Mouse (Mus musculus): ENCODE data around the gene Atad3a. TPM values are rescaled to one million over a fixed set of nuclear protein-coding genes. Genes with fewer than 3 reads are reported as not detected.

Gene Atad3a
- total and polyA plus RNA-seq, 3 experiments, result 220 to 232 TPM; not detected in 1

DNA sequence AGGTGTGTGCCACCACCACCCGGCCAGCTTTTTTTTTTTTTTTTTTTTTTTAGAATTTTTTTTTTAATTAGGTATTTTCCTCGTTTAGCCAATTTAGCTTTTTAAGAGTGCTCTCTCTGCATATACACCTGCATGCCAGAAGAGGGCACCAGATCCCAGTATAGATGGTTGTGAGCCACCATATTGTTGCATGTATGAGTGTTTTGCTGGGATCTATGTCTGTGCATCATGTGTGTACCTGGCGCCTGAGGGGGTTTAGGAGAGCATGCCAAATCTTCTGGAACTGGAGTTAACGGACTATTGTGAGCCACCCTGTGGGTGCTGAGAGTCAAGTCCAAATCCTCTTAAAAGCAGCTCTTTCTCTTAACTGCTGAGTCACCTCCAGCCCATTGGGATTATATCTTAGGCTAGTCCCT is 39.2 kb downstream of the Atad3a start (continued):
- TF ChIP-seq CTCF (IDR thresholded peaks at IDR 0.05 in 2 of 3, conservative IDR thresholded peaks at IDR 0.05 in 1 of 3; ENCODE audit: control insufficient read depth in 1 of 3, insufficient read depth in 1 of 3, low read depth in 2 of 3, low read length in 3 of 3, poor library complexity in 1 of 3, severe bottlenecking in 1 of 3) (peak; percentile 37 to 58 (median 56)), ELF1 (IDR thresholded peaks at IDR 0.05; ENCODE audit: low read depth, low read length) (no peak), GATA1 (IDR thresholded peaks at IDR 0.05; ENCODE audit: low read depth, low read length) (no peak)

DNA sequence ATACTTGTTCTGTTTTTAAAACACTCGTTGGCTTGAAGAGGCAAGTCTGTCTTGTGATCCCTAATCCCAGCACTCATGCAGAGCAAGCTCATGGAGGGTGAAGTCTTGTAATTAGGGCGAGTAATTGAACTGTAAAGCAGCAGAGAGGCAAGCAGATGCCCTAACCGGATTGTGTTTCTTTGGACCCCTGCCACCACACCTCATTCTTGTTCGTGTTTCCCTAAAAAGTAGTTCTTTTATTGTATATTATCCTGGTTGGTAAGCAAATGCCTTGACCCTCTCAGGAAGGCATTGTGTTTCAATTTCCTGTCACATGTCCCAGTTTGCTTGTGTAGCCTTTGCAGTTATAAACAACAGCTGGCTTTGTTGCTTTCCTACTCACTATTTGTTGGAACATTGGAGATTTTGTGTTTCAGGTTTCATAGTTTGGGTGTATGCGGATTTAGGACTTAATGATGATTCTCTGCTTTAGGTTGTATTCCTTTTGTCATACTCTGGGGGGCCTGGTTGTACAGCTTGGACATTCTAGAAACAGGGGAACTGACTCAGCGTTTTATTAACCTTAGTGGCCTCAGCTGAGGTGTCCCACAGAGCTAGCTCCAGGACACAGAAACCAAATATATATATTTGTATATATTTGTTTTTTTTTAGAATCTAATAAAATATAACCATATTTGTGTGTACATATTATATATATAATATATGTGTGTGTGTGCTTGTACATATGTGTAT is 50.2 kb downstream of the Atad3a start:
- H3K4me3 ChIP-seq (ENCODE audit: control insufficient read depth in 1 of 2, insufficient read depth in 1 of 2, low read depth in 2 of 2, low read length in 2 of 2), result no peak overlapping the region
- H3K9me3 ChIP-seq (replicated peaks; ENCODE audit: insufficient read depth, low read length), result no peaks in the 10 kb centered on the region
- no peak overlapping the region; the same call in 1 of the 2 replicates for H3K9ac ChIP-seq (ENCODE audit: control insufficient read depth, low read depth, low read length, poor library complexity, severe bottlenecking)
- H3K27ac ChIP-seq (ENCODE audit: control insufficient read depth, low read depth, low read length), result no peak overlapping the region
- H3K36me3 ChIP-seq (ENCODE audit: control insufficient read depth in 1 of 2, insufficient read depth in 2 of 2, low read length in 2 of 2), result peaks cover 33 to 34% of the 10 kb centered on the region in 2 experiments
- TF ChIP-seq ZKSCAN1 (IDR thresholded peaks at IDR 0.05; ENCODE audit: low read depth, low read length), result no peak
- no peak for TF ChIP-seq CHD1 (IDR thresholded peaks at IDR 0.05; ENCODE audit: low read depth, low read length)
- TF ChIP-seq TCF12 (IDR thresholded peaks at IDR 0.05; ENCODE audit: low read depth, low read length), result no peak
- TF ChIP-seq UBTF (IDR thresholded peaks at IDR 0.05; ENCODE audit: borderline replicate concordance, insufficient read depth, low read depth, low read length), result no peak
- no peak for TF ChIP-seq ETS1 (IDR thresholded peaks at IDR 0.05; ENCODE audit: low read depth, low read length)
- TF ChIP-seq SIN3A (IDR thresholded peaks at IDR 0.05; ENCODE audit: low read length), result no peak
- TF ChIP-seq TAL1 (IDR thresholded peaks at IDR 0.05; ENCODE audit: low read length), result no peak
- no peak for TF ChIP-seq SMC3 (IDR thresholded peaks at IDR 0.05; ENCODE audit: low read depth, low read length)
- no peak for TF ChIP-seq JUND (IDR thresholded peaks at IDR 0.05; ENCODE audit: low read depth, low read length)
- no peak for TF ChIP-seq MEF2A (IDR thresholded peaks at IDR 0.05; ENCODE audit: extremely low read depth, insufficient replicate concordance, low read depth, low read length, poor library complexity, severe bottlenecking)
- TF ChIP-seq NRF1 (IDR thresholded peaks at IDR 0.05; ENCODE audit: insufficient read depth, low read depth, low read length, poor library complexity, severe bottlenecking), result no peak
- no peak for TF ChIP-seq RCOR1 (IDR thresholded peaks at IDR 0.05; ENCODE audit: low read depth, low read length)
- TF ChIP-seq GATA1 (IDR thresholded peaks at IDR 0.05; ENCODE audit: low read depth, low read length), result no peak
- TF ChIP-seq USF1 (IDR thresholded peaks at IDR 0.05; ENCODE audit: low read depth, low read length), result no peak
- TF ChIP-seq TBP (IDR thresholded peaks at IDR 0.05; ENCODE audit: low read depth, low read length), result no peak
- no peak for TF ChIP-seq ZNF384 (IDR thresholded peaks at IDR 0.05; ENCODE audit: low read depth, low read length)
- TF ChIP-seq ZC3H11A (IDR thresholded peaks at IDR 0.05; ENCODE audit: low read depth, low read length), result no peak
- DNase-seq (ENCODE audit: low read depth, low spot score), result no peak
- H3K79me2 ChIP-seq (ENCODE audit: control insufficient read depth, insufficient read depth, low read length, poor library complexity), result peaks cover 65% of the 10 kb centered on the region
- H3K4me1 ChIP-seq (ENCODE audit: control insufficient read depth in 1 of 2, insufficient read depth in 2 of 2, low read length in 2 of 2), result peaks cover 7 to 16% of the 10 kb centered on the region in 2 experiments
- H3K27me3 ChIP-seq (ENCODE audit: control insufficient read depth in 1 of 2, insufficient read depth in 2 of 2, low read length in 2 of 2), result no peaks in the 10 kb centered on the region

All from MEL (cell line).